Mouse (Mus musculus) thymus, adult 2 months (tissue): ENCODE data around the gene Tdp1.

Source experiments
- CTCF ChIP-seq: fragments of 200-500 bp; IDR thresholded peaks from 2 replicates; pipeline ENCODE4 v1.5.1; 2012; ENCODE audit warnings: mild to moderate bottlenecking, control low read depth, low read length, moderate library complexity, borderline replicate concordance; ENCODE audit not compliant: control insufficient read depth, poor library complexity, insufficient read depth; ENCODE audit errors: extremely low read depth
- POLR2A ChIP-seq: fragments of 200-500 bp; IDR thresholded peaks from 2 replicates; pipeline ENCODE4 v1.6.1; 2012; ENCODE audit warnings: mild to moderate bottlenecking, low read length, control low read depth, moderate library complexity; ENCODE audit not compliant: control insufficient read depth, poor library complexity, insufficient read depth; ENCODE audit errors: extremely low read depth

GRCm38 (mm10) chr12:99911466-99911865 is 27.1 kb downstream of the Tdp1 start:
- no peak for TF ChIP-seq CTCF
- TF ChIP-seq POLR2A: no peak
